Mouse (Mus musculus) splenic B cell, adult 2 months (primary cell): Measurements from ENCODE around the gene Pank3.
"Not testable (repeated sequence)": the region's sequence is repeated elsewhere in the genome, so short reads cannot be mapped to it uniquely, and the experiment has no call there.

Experiments used
- DNase-seq: peaks from one replicate; pipeline ENCODE4 v3.0.0-alpha.2; 2011; ENCODE audit warnings: low read depth, low spot score
- H3K27me3 ChIP-seq: 2 replicates; pipeline ENCODE4 v1.6.1; 2012; ENCODE audit warnings: mild to moderate bottlenecking, low read length, moderate library complexity, mixed read lengths; ENCODE audit not compliant: control insufficient read depth, poor library complexity, insufficient read depth, severe bottlenecking
- H3K36me3 ChIP-seq: 2 replicates; pipeline ENCODE4 v1.6.1; 2012; ENCODE audit warnings: mild to moderate bottlenecking, low read length, moderate library complexity, mixed read lengths; ENCODE audit not compliant: control insufficient read depth, poor library complexity, insufficient read depth, severe bottlenecking

Pank3 gene

DNA sequence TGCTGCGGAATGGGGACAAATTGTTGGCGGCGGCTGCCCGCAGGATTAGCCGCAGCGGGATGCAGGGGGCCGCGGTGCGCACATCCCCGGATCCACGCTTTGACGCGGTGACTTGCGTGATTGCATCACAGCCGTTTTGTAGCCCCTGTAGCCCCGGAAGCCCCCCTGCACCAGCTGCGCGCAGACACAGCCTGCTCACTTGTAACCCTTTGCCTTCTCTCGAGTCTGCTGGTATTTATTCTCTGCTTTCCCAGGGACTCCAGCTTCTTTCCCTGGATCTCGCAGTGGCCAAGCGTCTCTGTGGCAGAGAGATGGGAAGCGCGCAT, 29.2 kb downstream of the Pank3 start:
- H3K36me3 ChIP-seq = no peaks in the 10 kb centered on the region
- no peaks in the 10 kb centered on the region; the same call in 1 of the 2 replicates for H3K27me3 ChIP-seq
- no peak for DNase-seq

DNA sequence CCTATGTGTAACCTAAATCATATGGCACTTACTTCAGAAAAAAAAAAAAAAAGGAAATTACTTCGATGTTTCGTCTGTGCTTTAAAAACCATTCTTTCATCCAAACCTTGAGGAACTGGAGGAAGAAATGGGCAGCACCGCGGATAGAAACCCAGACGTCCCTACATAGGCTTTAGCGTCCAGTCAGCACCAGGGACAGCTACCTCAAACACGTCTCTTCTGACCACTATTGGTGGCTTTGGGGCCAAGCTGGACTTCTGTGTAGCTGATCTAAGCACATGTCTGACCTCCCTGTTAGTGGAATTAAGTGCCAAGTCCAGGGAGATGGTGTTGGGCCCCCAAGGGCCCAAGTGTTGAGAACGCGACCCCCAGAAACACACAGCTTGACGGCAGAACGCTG, 29.6 kb downstream of the Pank3 start, which contains the start of gene Fbll1:
Gene Fbll1 (minus strand): TSS at position 11 of the 400 bp plus-strand sequence.
- DNase-seq = peak; percentile 38
- Histone ChIP-seq H3K36me3 (no peaks in the 10 kb centered on the region), H3K27me3 (no peaks in the 10 kb centered on the region; the same call in 1 of the 2 replicates)

DNA sequence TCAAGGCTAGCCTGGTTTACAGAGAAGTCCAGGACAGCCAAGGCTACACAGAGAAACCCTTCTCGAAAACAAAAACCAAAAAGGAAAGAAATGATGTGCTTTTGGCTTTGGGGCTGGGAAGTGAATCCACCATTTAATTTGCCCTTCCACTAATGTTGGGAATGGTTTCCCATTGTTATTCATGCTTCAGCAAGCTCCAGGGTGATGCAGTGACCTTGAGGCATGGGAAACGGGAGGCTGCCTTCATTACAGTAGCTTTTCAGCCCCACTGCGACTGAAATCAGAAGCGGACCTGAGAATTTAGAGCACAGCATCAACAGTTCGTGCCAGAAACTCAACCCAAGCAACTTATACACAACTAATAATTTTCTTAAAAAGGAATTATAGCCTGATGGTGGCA, 32.0 kb downstream of the Pank3 start:
- no peaks in the 10 kb centered on the region for H3K36me3 ChIP-seq
- H3K27me3 ChIP-seq = no peaks in the 10 kb centered on the region
- no peak for DNase-seq

DNA sequence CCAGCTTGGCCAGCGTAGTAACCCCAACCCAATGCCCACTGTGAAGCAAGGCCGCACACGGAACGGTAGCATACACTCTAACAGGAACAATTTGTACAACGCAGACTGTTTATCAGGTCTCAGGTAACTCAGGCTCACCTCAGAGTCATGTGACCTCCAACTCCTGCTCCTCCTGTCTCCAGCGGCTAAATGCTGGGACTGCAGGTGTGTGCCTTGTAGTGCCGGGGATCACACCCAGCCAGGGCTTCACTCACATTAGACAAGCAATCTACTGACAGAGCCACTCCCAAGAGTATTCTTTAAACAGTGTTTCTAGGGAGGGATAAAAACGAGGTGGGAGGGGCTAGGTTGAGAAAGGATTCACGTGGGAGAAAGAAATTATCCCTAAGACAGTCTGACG, 42.2 kb downstream of the Pank3 start:
- Histone ChIP-seq H3K36me3 (peaks cover 16% of the 10 kb centered on the region), H3K27me3 (no peaks in the 10 kb centered on the region)
- DNase-seq = no peak

DNA sequence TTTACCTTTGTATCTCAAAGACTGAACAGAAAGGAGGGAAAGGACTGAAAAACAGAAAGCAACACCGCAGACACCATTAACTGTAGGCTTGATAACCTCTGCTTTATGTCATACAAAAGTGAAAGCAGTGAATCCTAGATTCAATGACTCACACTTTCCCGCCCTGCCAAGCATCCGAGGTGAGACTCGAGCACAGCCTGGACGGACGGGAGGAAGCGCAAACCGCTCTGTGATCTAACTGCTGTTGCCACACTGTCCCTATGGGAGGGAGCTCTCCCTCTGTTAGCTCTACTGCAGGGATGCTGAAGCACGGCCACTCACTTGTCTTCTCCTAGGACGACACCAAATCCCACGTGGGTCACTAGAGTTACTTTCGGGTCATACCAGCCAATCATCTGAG, 47.0 kb downstream of the Pank3 start:
- DNase-seq = no peak
- H3K36me3 ChIP-seq = peaks cover 23% of the 10 kb centered on the region

DNA sequence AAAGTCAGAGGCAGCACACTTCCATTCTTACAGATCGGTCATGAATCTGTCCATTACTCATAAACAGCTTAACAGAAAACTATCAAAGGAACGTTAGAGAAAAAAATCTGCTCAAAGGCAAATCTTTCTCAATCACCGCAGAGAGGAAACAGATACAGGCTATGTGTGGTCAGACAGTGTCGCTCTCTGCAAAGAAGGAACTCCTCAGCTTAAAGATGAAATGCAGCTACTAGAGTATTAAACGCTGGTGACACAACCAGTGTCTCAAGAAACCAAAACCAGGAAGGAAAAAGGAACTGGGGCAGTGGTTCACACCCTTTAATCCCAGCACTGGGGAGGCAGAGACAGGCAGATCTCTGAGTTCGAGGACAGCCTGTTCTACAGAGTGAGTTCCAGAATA, 58.4 kb downstream of the Pank3 start:
- Histone ChIP-seq H3K36me3 (peaks cover 25% of the 10 kb centered on the region), H3K27me3 (no peaks in the 10 kb centered on the region)
- DNase-seq = no peak

More for the DNA sequence above, 47.0 kb downstream of the Pank3 start:
- H3K27me3 ChIP-seq = no peaks in the 10 kb centered on the region

DNA sequence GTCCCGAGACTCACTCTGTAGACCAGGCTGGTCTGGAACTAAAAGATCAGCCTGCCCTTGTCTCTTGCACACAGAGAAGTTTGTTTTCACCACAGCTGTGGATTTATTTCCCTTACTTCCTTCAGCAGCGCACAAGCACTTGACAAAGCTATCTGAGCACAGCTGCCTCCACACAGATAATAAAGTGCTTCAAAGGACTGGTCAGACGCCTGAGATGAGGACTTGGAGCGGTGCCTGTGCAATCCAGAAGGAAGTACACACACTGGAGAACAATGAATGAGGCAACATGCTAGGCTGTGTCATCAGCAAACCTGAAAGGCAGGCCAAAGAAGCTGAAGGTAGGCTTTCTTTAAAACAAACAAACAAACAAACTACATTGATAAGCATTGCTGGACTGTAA, 62.9 kb downstream of the Pank3 start:
- Histone ChIP-seq H3K27me3 (no peaks in the 10 kb centered on the region), H3K36me3 (peaks cover 13% of the 10 kb centered on the region)
- DNase-seq = no peak

DNA sequence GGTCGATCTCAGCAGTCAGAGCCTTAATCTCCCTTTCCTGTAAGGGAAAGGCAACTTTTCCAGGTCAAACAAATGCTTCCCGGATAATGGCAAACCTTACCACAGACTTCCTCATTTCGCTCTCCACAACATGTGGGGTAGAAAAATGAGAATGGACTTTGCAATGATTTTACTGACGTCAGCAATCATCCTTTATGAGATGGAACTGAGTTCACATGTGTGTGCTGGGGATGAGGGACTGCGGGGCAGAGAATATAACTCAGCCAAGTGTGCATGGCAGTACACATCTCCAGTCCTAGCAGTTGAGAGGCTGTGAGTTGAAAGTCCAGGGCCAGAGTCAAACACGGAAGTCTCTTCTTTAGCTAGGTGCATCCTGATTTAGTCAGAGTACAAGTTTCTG, 64.0 kb downstream of the Pank3 start:
- Histone ChIP-seq H3K27me3 (no peaks in the 10 kb centered on the region), H3K36me3 (peaks cover 7% of the 10 kb centered on the region)
- DNase-seq = no peak

DNA sequence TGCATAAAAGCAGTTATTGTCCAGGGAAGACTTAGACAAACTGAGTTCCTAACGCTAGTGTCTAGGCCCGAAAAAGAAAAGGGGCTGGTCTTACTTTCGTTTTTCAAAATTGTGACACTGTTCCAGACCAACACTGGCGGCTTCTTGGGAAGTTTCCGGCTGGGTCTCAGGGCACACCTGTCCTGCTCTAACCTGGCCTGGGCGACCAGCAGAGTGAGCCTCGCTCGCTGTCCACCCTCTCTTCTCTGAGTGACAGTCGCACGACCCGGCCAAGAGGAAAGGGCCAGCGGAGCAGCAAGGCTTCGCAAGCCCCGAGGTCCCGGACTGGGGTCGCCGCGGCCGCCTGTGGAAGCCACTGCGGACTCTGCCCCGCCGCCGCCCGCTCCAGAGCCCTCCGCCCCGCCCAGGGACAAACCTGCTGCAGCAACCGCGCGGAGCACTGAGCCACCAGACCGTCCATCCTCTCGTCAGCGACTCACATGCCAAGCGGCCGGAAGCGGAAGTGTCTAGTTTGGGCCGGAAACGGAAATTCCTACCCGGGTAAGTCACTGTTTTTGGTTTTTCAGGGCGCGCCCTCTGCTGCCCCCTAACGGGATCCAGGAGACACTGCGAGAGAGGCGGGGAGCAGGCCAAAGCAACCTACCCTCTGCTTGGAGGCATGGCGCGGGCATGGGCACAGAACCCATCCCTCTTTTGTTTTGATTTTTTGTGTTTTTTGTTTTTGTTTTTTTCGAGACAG, 64.9 kb downstream of the Pank3 start, which contains the start of gene Rars:
Gene Rars (minus strand): TSS at position 485 of the 739 bp plus-strand sequence.
- Histone ChIP-seq H3K36me3 (peaks cover 7% of the 10 kb centered on the region), H3K27me3 (no peaks in the 10 kb centered on the region)
- DNase-seq = peak; percentile 97

DNA sequence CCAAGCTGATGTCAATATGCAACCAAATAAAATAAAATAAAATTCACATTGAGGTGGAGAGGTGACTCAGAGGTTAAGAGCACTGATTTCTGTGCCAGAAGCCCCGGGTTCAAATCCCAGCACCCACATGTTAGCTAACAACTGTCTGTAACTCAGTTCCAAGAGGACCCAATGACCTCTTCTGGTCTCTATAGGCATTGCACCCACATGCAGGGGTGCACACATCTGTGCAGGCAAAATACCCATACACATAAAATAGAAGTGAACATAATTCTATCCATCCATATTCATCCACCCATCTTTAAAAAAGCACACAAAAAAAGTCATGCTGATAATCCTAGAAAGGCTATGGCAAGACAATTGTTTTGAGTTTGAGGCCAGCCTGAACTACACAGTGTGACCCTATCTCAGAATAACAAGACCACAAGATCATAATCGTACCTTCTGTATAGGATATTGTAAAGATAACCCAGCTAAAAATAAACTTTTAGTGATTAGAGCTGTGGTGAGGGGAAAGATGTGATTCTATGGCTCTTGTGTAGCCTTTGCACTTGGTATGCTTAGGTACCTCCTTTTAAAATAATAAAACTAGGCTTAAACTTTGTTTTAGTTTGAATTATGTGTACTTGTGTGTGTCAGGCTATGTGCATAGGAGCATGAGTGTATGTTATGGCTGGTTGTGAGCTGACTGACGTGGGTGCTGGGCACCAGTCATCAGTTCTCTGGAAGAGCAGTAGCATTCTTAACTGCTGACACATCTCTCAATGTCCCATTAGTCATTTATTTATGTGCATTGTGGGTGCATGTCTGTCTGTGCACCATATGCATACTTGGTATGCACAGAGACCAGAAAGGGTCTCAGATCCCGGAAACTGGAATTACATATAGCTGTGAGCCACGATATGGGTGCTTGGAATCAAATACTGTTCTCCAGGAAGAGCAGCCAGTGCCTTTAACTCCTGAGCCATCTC, 68.2 kb downstream of the Pank3 start:
- DNase-seq = no peak
- Histone ChIP-seq H3K27me3 (no peaks in the 10 kb centered on the region), H3K36me3 (no peaks in the 10 kb centered on the region)

DNA sequence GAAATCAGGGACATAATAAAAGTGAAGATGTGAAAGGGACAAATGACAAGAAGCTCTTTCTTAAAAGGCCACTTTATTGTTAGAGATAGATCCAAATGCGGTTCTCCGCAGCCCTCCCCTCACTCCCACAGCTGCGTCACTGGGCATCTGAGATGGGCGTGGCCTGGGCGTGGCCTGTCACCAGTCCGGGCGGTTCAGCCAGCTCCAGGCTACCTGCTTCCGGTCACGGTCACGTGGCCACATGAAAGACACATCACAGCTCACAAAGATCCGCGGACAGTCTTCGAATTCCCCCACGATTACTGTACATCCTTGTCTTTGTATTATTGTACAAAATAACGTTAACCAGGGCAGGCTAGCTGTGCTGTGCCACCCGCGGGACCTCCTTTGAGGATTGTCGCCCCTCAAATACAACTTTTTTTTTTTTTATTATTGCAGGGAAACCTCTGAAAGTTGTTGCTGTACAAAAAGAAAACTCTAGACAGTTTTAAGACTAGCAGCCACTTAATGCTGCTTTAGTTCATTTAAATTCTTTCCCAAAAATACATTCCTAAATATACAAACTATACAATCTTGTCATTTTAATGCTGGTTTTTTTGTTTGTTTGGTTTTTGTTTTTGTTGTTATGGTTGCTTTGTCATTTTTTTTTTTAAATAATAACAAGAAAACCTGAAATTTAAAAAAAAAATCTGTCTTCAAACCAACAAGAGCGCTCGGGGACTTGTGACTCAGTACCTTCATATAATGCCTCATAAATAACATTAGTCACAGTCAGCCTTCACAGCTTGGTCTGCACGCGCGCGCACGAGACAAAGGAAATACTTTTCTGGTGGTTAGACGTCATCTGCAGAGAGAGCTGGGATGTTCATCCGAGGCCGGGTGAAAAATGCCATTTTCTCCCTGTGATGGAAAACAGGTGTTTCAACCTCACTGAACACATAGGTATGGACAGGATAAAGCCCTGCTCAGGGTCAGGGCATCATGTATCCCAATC, 69.4 kb downstream of the Pank3 start:
- no peaks in the 10 kb centered on the region for H3K36me3 ChIP-seq
- peak; percentile 92 for DNase-seq
- no peaks in the 10 kb centered on the region for H3K27me3 ChIP-seq

DNA sequence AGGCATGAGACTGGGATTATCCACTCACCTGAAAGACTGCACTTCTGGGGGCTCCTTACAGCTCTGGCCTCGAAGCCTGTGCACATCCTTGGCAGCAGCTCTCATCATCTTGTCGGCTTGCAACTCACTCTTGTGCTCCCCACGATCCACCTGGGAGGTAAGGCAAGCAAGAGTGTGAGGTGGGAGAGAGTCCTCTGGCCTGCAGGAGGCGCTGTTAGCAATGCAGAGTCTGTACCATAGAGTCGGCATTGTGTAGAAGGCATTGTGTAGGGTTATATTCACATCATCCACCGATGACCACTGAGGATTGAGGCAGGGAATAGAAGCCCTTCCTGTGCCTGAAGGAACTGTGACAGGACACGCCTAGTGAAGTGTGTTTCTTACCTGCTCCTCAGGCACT, 71.0 kb downstream of the Pank3 start:
- H3K27me3 ChIP-seq = no peaks in the 10 kb centered on the region
- no peaks in the 10 kb centered on the region for H3K36me3 ChIP-seq
- peak; percentile 50 for DNase-seq

DNA sequence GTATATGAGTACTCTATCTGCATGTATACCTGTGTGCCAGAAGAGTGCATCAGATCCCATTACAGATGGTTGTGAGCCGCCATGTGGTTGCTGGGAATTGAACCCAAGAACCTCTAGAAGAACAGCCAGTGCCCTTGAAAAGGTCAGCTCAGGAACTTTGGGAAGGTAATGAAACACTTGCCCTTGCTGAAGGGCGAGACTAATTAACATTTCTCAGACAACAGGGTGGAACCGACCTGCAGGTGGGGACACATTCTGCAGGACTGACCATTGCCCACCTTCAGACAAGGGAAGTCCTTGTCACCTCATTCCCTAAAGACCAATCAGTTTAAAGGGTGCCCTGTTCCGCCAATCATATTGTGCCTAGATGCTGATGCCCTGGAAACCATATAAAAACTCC, 71.5 kb downstream of the Pank3 start:
- not testable (repeated sequence) for H3K36me3 ChIP-seq, H3K27me3 ChIP-seq, DNase-seq
